Mouse (Mus musculus) adipocyte (in vitro differentiated cells): ENCODE results near the gene Myo1h.

Experiments
- DNase-seq: peaks from one replicate; pipeline ENCODE4 v3.0.0-alpha.2; 2016; ENCODE audit warnings: low spot score

Gene Myo1h

GRCm38 (mm10) chr5:114288874-114289273 lies at the start of gene Myo1h:
Gene Myo1h, plus strand, starts transcription at chr5:114289166.
- DNase-seq: no peak

GRCm38 (mm10) chr5:114239737-114240136 lies 49.2 kb upstream of the Myo1h start:
- no peak for DNase-seq

- no peak for DNase-seq
These were observed 42.5 kb upstream of the Myo1h start for GRCm38 (mm10) chr5:114246465-114246864.

DNA sequence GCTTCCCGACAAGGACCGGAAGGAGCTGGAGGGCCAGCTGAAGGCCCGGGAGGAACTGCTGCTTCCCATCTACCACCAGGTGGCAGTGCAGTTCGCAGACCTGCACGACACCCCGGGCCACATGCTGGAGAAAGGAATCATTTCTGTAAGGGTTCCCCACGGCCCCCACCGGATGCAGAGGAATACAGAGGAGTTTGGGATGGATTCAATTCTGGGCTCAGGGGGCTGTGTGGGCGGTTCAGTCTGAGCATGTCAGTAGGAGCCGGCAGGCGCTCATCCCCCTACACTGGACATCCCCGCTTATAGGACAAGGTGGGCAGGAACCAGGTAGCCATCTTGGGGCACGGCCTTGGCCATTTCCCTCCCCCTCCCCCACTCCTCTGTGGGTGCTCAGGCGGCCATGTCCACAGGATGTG lies 40.8 kb upstream of the Myo1h start:
- peak; percentile 75 for DNase-seq

- DNase-seq: no peak
These were observed 29.5 kb upstream of the Myo1h start for GRCm38 (mm10) chr5:114259495-114259894.

DNA sequence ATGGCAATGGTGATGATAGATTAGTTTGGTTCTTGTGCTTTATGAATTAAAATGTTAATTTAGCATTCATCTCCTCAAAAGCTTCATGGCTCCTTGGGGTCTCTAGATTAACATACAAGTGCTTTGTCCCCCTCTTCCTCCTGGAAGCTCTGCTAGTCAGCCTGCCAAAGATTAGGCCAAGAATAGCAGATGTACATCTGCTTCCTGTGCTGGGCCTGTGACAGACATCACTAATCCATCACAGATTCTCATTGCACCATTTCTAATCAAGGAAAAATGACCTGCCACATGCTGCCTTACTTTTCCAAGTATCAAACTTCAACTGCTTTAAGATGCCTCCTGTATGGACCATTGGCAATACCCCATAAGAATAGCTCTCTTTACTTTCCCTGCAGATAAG lies 27.5 kb upstream of the Myo1h start:
- no peak for DNase-seq

DNA sequence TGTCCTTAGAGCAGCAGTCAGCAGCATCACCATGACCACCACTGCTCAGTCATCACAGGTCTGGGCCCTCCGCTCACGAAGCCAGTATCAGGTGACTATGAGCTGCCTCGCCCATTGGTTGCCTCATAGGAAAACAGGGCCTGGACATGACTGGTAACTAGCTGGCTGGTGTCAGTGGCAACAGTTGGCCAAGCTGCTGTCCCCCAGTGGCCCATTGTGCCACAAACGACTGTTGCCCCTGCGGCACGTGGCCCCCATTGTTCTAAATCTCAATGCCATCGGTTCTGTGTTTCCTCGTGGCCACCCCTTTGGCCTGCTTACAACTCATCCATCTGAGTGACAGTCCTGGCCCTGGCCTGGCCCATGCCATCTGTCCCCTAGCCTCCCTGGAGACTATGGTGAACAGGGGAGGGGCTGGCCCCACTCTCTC lies 24.9 kb upstream of the Myo1h start:
- DNase-seq: no peak

GRCm38 (mm10) chr5:114264791-114265190 lies 24.2 kb upstream of the Myo1h start:
- no peak for DNase-seq

DNA sequence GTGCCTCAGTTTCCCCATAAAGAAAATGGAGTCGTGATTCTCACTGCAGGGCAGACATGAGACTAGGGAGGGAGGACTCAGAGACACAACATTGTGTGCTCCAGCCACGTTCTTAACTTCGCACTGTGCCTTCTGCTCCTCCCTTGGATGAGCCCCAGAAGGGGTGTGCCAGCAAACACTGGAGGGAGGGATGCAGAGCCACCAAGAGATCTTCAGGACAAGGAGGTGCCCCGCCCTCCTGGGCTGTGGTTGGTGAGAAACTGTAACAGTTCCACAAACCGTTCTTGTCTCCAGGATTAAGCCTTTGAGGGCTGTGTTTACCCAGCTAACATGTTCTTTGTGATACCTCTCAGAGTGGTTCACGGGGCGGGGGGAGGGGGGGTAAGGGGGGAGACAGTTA lies 20.3 kb upstream of the Myo1h start:
- DNase-seq: no peak

DNA sequence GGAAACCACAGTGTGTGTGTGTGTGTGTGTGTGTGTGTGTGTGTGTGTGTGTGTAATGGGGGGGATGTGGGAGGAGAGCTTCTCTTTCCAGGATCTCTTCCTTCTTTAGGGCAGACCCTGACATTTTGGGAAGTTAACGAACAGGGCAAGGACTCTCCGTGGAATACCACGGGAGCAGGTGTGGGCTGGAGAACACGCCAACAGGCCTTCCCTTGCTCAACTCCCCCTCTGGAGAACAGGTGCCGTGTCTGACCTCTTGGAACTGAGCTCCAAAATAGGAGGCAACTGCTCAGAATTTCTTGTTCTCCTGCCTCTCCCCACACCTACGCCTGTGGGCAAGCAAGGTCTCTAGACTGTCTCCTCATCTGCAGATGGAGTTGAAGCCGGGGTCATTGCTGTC lies 19.5 kb upstream of the Myo1h start:
- no peak for DNase-seq

DNA sequence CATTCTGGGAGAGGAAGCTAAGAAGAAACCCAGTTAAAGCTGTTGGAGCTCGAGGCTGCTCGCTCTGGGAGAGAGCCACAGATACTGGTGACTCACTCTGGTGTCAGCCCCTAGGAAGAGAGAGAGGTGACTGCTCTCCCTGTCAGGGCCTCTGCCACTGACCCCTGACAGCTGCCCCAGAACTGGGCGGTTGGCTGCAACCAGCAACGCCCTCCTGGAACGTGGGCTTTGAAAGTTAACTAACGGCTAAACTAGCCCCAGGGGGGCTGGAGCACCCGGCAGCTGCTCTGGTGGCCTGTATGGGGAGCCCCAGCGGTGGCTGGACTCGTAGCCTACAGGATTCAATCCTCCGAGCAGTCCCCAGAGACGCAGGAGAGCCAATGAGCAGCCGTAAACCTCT lies 19.0 kb upstream of the Myo1h start:
- DNase-seq: peak; percentile 17

- no peak for DNase-seq
These were observed 15.1 kb upstream of the Myo1h start, which contains the start of gene Foxn4 for GRCm38 (mm10) chr5:114273693-114274402. Gene Foxn4, minus strand, starts transcription at chr5:114273807.

DNA sequence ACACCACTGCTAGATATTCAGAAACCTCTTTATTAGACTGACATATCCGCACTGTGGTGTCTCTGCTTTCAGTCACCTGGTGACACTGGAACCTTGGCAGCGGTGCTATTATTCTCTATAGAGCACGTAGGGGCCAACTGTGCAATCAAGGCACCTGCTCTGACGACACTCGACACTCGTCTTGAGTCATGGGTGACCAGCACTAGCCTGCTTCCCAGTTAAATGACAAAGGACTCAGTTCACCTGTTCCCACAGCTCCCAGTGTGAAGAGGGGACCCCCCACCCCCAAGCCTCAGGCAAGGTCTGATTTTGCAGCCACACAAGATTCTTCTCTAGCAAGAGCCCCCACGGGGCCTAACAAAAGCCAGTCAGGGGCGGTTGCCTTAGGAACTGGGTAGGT lies 13.6 kb upstream of the Myo1h start:
- no peak for DNase-seq

DNA sequence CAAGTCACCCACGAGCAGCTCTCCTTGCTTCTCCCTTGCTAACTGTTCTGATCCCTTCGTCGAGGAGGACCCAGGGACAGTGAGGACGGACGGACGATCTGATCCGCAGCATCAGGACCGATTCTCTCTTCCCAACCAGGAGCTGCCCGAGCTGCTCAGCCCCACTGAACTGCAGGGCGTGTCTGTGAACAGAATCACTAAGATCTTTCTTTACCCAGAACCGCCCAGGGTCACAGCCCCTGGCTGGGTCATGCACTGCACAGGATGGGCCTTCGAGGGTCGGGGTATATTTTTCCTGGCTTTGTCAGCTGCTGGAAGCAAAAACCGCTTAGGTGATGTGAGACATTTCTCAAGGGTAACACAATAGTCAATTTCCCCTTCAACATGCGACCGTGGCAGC lies 13.0 kb upstream of the Myo1h start:
- DNase-seq: no peak

- no peak for DNase-seq
These were observed 9.4 kb upstream of the Myo1h start for GRCm38 (mm10) chr5:114279382-114280143.

- DNase-seq: no peak
These were observed 6.6 kb upstream of the Myo1h start for GRCm38 (mm10) chr5:114282346-114282745.

- no peak for DNase-seq
These were observed 4.2 kb upstream of the Myo1h start for GRCm38 (mm10) chr5:114284604-114285397.

DNA sequence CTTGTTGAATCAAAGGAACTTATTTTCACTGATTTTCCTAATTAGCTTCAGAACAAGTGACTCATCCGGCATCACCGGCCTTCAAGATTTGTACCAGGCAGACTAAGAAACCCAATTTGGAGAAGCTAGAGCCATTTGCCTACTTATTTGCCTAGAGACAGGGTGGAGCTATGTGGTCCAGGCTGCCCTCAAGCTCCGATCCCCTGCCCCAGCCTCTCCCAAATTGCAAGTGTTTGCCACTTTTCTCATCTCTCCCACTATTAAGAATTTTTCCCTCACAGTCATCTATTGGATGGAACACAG lies 3.6 kb upstream of the Myo1h start:
- DNase-seq: no peak

- no peak for DNase-seq
These were observed 2.9 kb upstream of the Myo1h start for GRCm38 (mm10) chr5:114286102-114286501.

DNA sequence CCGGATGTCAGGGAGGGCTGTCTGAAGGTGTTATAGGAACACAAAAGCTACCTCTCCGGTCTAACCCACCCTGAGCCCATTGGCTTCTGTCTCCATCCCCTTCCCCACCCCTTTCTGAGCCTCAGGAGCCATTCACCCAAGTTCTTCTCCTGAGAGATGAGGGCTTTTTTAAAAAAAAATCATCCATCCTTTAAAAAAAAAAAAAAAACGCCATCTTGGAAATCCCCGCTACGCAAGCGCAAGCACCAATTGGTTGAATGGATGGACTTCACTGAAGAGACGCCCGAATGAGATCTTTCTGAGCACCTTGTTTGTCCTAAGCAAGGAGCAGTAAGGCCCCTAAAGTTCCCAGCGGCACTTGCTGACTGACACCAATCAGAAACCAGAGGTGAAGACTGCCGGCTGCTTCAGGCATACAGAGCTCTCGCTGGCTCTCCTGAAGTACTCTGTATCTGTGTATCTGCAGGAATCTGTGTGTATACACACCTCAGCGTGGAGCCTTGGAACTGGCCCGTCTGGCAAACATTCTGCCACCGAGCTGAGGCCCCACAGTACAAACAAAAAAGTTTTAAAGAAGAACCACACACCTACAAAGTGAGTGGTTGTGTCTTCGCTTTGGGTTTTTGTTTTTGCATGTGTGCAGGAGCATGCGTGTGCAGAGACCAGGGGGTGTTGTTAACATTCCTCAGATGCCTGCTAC lies 1.9 kb upstream of the Myo1h start:
- DNase-seq: no peak

DNA sequence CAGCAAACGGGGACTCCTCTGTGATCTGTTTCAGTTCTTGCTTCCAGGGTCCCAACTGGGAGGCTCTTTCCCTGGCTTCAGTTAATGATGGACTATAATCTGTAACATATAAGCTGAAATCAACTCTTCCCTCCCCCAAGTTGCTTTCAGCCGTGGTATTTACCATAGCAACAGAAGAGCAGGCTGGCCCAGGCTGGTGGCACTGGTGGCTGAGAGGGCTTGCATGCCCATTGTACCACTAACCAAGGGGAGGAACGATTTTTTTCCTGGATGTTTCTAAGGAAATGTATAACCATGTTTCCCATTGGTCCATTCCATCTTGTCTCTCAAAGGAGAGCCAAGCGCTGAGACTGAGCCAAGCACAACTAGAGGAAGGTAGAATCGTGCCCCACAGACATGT lies 570 bp upstream of the Myo1h start:
- DNase-seq: no peak

GRCm38 (mm10) chr5:114290004-114290403 lies 1.0 kb downstream of the Myo1h start:
- no peak for DNase-seq
